Mouse (Mus musculus) limb, embryonic 14.5 days (tissue): ENCODE measurements around the gene Ccdc110. TPM values are rescaled to one million over a fixed set of nuclear protein-coding genes. Genes with fewer than 3 reads are reported as not detected.

Source experiments
- ATAC-seq: fragments of 200-750 bp; cut with Nextera tagmentation; 2 replicates; pipeline ENCODE4 v1.8.0; 2017; ENCODE audit warnings: low read depth, moderate number of reproducible peaks, moderate TSS enrichment; ENCODE audit not compliant: low FRiP score
- DNase-seq: peaks from one replicate; pipeline ENCODE4 v3.0.0-alpha.2; 2015; ENCODE audit warnings: low spot score
- H3K27ac ChIP-seq: fragments of 300-500 bp; sonication (generic); replicated peaks from 2 replicates; pipeline ENCODE4 v1.5.1; 2014; ENCODE audit warnings: low read depth, mild to moderate bottlenecking, low read length, moderate library complexity, mixed read lengths
- H3K27me3 ChIP-seq: fragments of 300-500 bp; sonication (generic); 2 replicates; pipeline ENCODE4 v1.6.1; 2014; ENCODE audit warnings: low read length, mixed read lengths; ENCODE audit not compliant: control insufficient read depth, insufficient read depth
- H3K36me3 ChIP-seq: fragments of 300-500 bp; sonication (generic); 2 replicates; pipeline ENCODE4 v1.6.1; 2014; ENCODE audit warnings: mild to moderate bottlenecking, low read length, moderate library complexity, mixed read lengths; ENCODE audit not compliant: control insufficient read depth, insufficient read depth
- H3K4me1 ChIP-seq: fragments of 300-500 bp; sonication (generic); 2 replicates; pipeline ENCODE4 v1.6.1; 2014; ENCODE audit warnings: antibody characterized with exemption, low read length, mixed read lengths; ENCODE audit not compliant: control insufficient read depth, insufficient read depth
- H3K4me2 ChIP-seq: fragments of 300-500 bp; sonication (generic); replicated peaks from 2 replicates; pipeline ENCODE4 v1.6.1; 2014; ENCODE audit warnings: low read depth, mild to moderate bottlenecking, low read length, moderate library complexity; ENCODE audit not compliant: severe bottlenecking
- H3K4me3 ChIP-seq: fragments of 300-500 bp; sonication (generic); replicated peaks from 2 replicates; pipeline ENCODE4 v1.5.1; 2014; ENCODE audit warnings: low read length
- H3K9ac ChIP-seq: fragments of 300-500 bp; sonication (generic); 2 replicates; pipeline ENCODE4 v1.6.1; 2014; ENCODE audit warnings: mild to moderate bottlenecking, low read depth, low read length, moderate library complexity; ENCODE audit not compliant: severe bottlenecking
- H3K9me3 ChIP-seq: fragments of 300-500 bp; sonication (generic); 2 replicates; pipeline ENCODE4 v1.6.1; 2016; ENCODE audit warnings: low read length; ENCODE audit not compliant: control insufficient read depth
- POLR2A ChIP-seq: fragments of 200-500 bp; IDR thresholded peaks from 2 replicates; pipeline ENCODE4 v1.8.0; 2012; ENCODE audit warnings: inconsistent platforms, mild to moderate bottlenecking, moderate library complexity, borderline replicate concordance; ENCODE audit not compliant: insufficient read depth, insufficient read length; ENCODE audit errors: extremely low read depth
- WGBS: fragments of 180-500 bp; shearing (Covaris S2); extraction: QIAGEN DNeasy Blood & Tissue Kit; methylation state at CpG from one replicate; pipeline ENCODE4 v1.1.7; 2014; 5-methylcytosine and 5-hydroxymethylcytosine counted together
- polyA plus RNA-seq, 2 experiments: library from polyadenylated mRNA; depleted of rRNA in 1 of 2; stranded (reverse) in 1 of 2; unstranded in 1 of 2; fragments of >200 nt; fragmentation: Nextera tagmentation in 1 of 2; extraction: Ambion mirVana in 1 of 2; gene quantifications; 2 replicates each; pipeline versions ENCODE4 v1.2.1 to v1.2.3; 2012 to 2014

The Ccdc110 gene
- polyA plus RNA-seq, 2 experiments, result 0.06 to 0.12 TPM

GRCm38 (mm10) chr8:45913707-45914106 lies 20.7 kb upstream of the Ccdc110 start:
- ATAC-seq (no peak), DNase-seq (no peak)
- Histone ChIP-seq H3K4me2 (no peak overlapping the region), H3K9me3 (no peaks in the 10 kb centered on the region), H3K9ac (no peak overlapping the region), H3K27me3 (no peaks in the 10 kb centered on the region), H3K36me3 (no peaks in the 10 kb centered on the region), H3K4me3 (no peak overlapping the region), H3K4me1 (peaks cover 6% of the 10 kb centered on the region), H3K27ac (no peak overlapping the region)
- TF ChIP-seq POLR2A, result no peak
- WGBS, result 79% methylated on average over 11 of the region's 11 CpGs

- DNase-seq (no peak), ATAC-seq (no peak)
- Histone ChIP-seq H3K9me3 (no peaks in the 10 kb centered on the region), H3K36me3 (no peaks in the 10 kb centered on the region), H3K4me2 (no peak overlapping the region), H3K9ac (no peak overlapping the region), H3K27me3 (no peaks in the 10 kb centered on the region), H3K4me3 (no peak overlapping the region), H3K27ac (no peak overlapping the region), H3K4me1 (peaks cover 6% of the 10 kb centered on the region; the same call in 1 of the 2 replicates)
- TF ChIP-seq POLR2A, result no peak
- WGBS, result 87% methylated on average over 3 of the region's 3 CpGs
Observed at GRCm38 (mm10) chr8:45916496-45916895, 17.9 kb upstream of the Ccdc110 start.

DNA sequence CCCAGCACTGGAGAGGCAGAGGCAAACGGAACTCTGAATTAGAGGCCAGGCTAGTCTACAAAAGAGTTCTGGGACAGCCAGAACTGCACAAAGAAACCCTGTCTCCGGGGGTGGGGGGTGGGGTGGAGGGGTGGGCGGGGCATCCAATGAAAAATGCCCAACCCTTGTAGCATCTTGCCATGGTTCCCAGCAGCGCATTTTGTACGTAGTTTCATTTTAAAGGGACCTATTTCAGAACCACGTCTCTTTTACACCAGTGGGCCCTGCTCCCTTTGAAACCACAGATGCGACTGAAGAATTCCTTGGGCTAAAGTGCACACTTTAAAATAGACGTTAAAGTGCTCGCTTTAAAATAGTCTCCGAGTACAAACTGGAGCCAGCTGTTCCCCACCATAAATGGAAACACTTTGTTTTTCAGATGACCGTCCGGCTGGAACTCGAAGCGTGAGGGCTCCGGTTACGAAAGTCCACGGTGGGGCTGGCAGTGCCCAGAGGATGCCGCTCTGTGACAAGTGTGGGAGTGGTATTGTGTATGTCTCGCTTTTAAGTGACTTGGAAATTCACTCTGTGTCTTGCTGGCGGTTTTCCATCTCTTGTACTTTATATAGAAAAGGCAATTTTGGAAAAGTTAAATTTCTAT lies 17.3 kb upstream of the Ccdc110 start:
- no peak for TF ChIP-seq POLR2A
- Histone ChIP-seq H3K27ac (peak overlapping the region; percentile 38; the same call in 1 of the 2 replicates), H3K9ac (no peak overlapping the region), H3K4me2 (peak overlapping the region; percentile 29), H3K4me1 (peaks cover 6% of the 10 kb centered on the region; the same call in 1 of the 2 replicates), H3K27me3 (no peaks in the 10 kb centered on the region), H3K4me3 (peak overlapping the region; percentile 3; the same call in 1 of the 2 replicates), H3K36me3 (no peaks in the 10 kb centered on the region), H3K9me3 (no peaks in the 10 kb centered on the region)
- peak; percentile 59 for ATAC-seq
- peak; percentile 26 for DNase-seq
- WGBS, result 32% methylated on average over 19 of the region's 20 CpGs

DNA sequence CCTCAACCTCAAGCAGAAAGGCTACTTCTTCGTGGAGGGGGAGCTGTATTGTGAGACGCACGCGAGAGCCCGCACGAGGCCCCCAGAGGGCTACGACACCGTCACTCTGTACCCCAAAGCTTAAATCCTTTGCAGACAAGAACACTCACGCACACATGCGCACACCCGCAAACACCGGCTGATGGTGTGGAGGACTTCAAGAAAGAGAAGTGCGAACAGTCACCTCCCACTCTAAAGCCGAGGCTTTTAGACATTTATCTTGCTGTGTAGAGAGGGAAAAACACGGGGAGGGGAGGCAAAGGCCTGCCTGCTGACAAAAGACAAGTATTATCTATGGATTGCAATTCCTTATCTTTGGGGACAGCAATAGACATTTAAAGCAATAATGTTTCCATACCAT lies 15.5 kb upstream of the Ccdc110 start:
- no peak for TF ChIP-seq POLR2A
- no peaks in the 10 kb centered on the region for H3K9me3 ChIP-seq
- H3K4me3 ChIP-seq, result no peak overlapping the region
- H3K36me3 ChIP-seq, result no peaks in the 10 kb centered on the region
- peaks cover 6% of the 10 kb centered on the region; the same call in 1 of the 2 replicates for H3K4me1 ChIP-seq
- no peak overlapping the region for H3K4me2 ChIP-seq
- H3K9ac ChIP-seq, result no peak overlapping the region
- no peak for DNase-seq
- no peaks in the 10 kb centered on the region for H3K27me3 ChIP-seq
- WGBS, result 87% methylated on average over 15 of the region's 15 CpGs
- no peak for ATAC-seq
- H3K27ac ChIP-seq, result no peak overlapping the region

DNA sequence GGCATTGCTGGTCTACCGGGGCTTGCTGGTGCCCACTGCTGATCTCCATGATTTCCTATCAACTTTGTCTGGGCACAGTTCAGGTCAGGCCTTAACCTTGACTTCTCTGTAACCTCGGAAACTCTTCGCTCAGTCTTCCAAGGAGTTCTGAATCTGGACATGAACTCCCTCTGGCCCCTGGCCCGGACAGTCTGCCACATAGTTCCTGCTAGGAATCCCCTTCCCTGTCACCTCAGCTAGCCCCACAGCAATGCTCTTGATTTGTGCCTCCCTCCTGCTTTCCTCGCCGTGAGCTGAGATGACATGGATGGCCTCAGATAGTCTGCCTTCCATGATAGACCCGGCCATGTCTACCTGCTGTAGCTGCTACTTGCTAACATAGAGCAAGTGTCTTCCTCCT lies 14.0 kb upstream of the Ccdc110 start:
- DNase-seq, result no peak
- Histone ChIP-seq H3K36me3 (no peaks in the 10 kb centered on the region), H3K9me3 (no peaks in the 10 kb centered on the region), H3K4me2 (no peak overlapping the region), H3K4me1 (peaks cover 6% of the 10 kb centered on the region; the same call in 1 of the 2 replicates), H3K4me3 (no peak overlapping the region), H3K27me3 (no peaks in the 10 kb centered on the region), H3K9ac (no peak overlapping the region), H3K27ac (no peak overlapping the region)
- ATAC-seq, result no peak
- 95% methylated on average over 7 of the region's 7 CpGs for WGBS
- no peak for TF ChIP-seq POLR2A
